Mouse (Mus musculus): ENCODE results near the gene Tmem50b. TPM values are rescaled to one million over a fixed set of nuclear protein-coding genes. Genes with fewer than 3 reads are reported as not detected.

The Tmem50b gene
- total RNA-seq, 4 experiments from 2014 or later: 49.1 to 56.7 (median 50.9) TPM

GRCm38 (mm10) chr16:91609501-91610245 lies 12.1 kb upstream of the Tmem50b start:
- DNase-seq (ENCODE audit: low spot score): peak; percentile 47

GRCm38 (mm10) chr16:91606958-91607357 lies 9.4 kb upstream of the Tmem50b start:
- no peak for DNase-seq (ENCODE audit: low spot score)

- no peak for DNase-seq (ENCODE audit: low spot score)
Observed at GRCm38 (mm10) chr16:91605156-91605555, 7.6 kb upstream of the Tmem50b start.

- no peak for DNase-seq (ENCODE audit: low spot score)
Observed at GRCm38 (mm10) chr16:91601693-91602092, 4.1 kb upstream of the Tmem50b start.

GRCm38 (mm10) chr16:91601081-91601480 lies 3.5 kb upstream of the Tmem50b start:
- DNase-seq (ENCODE audit: low spot score): no peak

GRCm38 (mm10) chr16:91599242-91599641 lies 1.6 kb upstream of the Tmem50b start:
- DNase-seq (ENCODE audit: low spot score): no peak

GRCm38 (mm10) chr16:91596779-91597671 lies 575 bp downstream of the Tmem50b start:
- DNase-seq (ENCODE audit: low spot score): no peak

GRCm38 (mm10) chr16:91596397-91596778 lies 1.2 kb downstream of the Tmem50b start:
- no peak for DNase-seq (ENCODE audit: low spot score)

GRCm38 (mm10) chr16:91595076-91595475 lies 2.5 kb downstream of the Tmem50b start:
- no peak for DNase-seq (ENCODE audit: low spot score)

GRCm38 (mm10) chr16:91593262-91593661 lies 4.3 kb downstream of the Tmem50b start:
- DNase-seq (ENCODE audit: low spot score): no peak

- no peak for DNase-seq (ENCODE audit: low spot score)
Observed at GRCm38 (mm10) chr16:91592162-91592561, 5.4 kb downstream of the Tmem50b start.

- DNase-seq (ENCODE audit: low spot score): no peak
Observed at GRCm38 (mm10) chr16:91588703-91589102, 8.9 kb downstream of the Tmem50b start.

- DNase-seq (ENCODE audit: low spot score): no peak
Observed at GRCm38 (mm10) chr16:91587730-91588453, 9.7 kb downstream of the Tmem50b start.

GRCm38 (mm10) chr16:91586244-91586643 lies 11.4 kb downstream of the Tmem50b start:
- DNase-seq (ENCODE audit: low spot score): no peak

- no peak for DNase-seq (ENCODE audit: low spot score)
Observed at GRCm38 (mm10) chr16:91585617-91586016, 12.0 kb downstream of the Tmem50b start.

- DNase-seq (ENCODE audit: low spot score): no peak
Observed at GRCm38 (mm10) chr16:91582307-91582706, 15.3 kb downstream of the Tmem50b start.

- DNase-seq (ENCODE audit: low spot score): no peak
Observed at GRCm38 (mm10) chr16:91578980-91579720, 18.4 kb downstream of the Tmem50b start.

- DNase-seq (ENCODE audit: low spot score): no peak
Observed at GRCm38 (mm10) chr16:91575151-91575550, 22.4 kb downstream of the Tmem50b start.

GRCm38 (mm10) chr16:91571105-91571504 lies 26.5 kb downstream of the Tmem50b start:
- DNase-seq (ENCODE audit: low spot score): no peak

GRCm38 (mm10) chr16:91568960-91569359 lies 28.6 kb downstream of the Tmem50b start:
- DNase-seq (ENCODE audit: low spot score): no peak

- DNase-seq (ENCODE audit: low spot score): no peak
Observed at GRCm38 (mm10) chr16:91566002-91566401, 31.6 kb downstream of the Tmem50b start.
